Mouse (Mus musculus) heart, embryonic 16.5 days (tissue): ENCODE data around the gene Smad3. TPM values are rescaled to one million over a fixed set of nuclear protein-coding genes. Genes with fewer than 3 reads are reported as not detected.

Experiments used
- ATAC-seq: fragments of 200-750 bp; cut with Nextera tagmentation; replicated peaks from 2 replicates; pipeline ENCODE4 v1.8.0; 2017; ENCODE audit warnings: moderate number of reproducible peaks; ENCODE audit not compliant: insufficient read depth, low FRiP score; ENCODE audit errors: extremely low read depth
- H3K27ac ChIP-seq: fragments of 300-500 bp; sonication (generic); 2 replicates; pipeline ENCODE4 v1.5.1; 2014; ENCODE audit warnings: mild to moderate bottlenecking, low read length, control low read depth, moderate library complexity
- H3K27me3 ChIP-seq: fragments of 300-500 bp; sonication (generic); 2 replicates; pipeline ENCODE4 v1.6.1; 2014; ENCODE audit warnings: low read length, mixed read lengths; ENCODE audit not compliant: control insufficient read depth, insufficient read depth
- H3K36me3 ChIP-seq: fragments of 300-500 bp; sonication (generic); 2 replicates; pipeline ENCODE4 v1.6.1; 2014; ENCODE audit not compliant: control insufficient read depth, insufficient read depth
- H3K4me1 ChIP-seq: fragments of 300-500 bp; sonication (generic); 2 replicates; pipeline ENCODE4 v1.6.1; 2014; ENCODE audit warnings: low read length, mixed read lengths; ENCODE audit not compliant: control insufficient read depth, insufficient read depth
- H3K4me2 ChIP-seq: fragments of 300-500 bp; sonication (generic); 2 replicates; pipeline ENCODE4 v1.6.1; 2014; ENCODE audit warnings: low read depth, mild to moderate bottlenecking, control low read depth, low read length
- H3K4me3 ChIP-seq: fragments of 300-500 bp; sonication (generic); 2 replicates; pipeline ENCODE4 v1.5.1; 2014; ENCODE audit warnings: mild to moderate bottlenecking, control low read depth, low read length
- H3K9ac ChIP-seq: fragments of 300-500 bp; sonication (generic); 2 replicates; pipeline ENCODE4 v1.6.1; 2014; ENCODE audit warnings: low read length, control low read depth
- H3K9me3 ChIP-seq: fragments of 300-500 bp; sonication (generic); replicated peaks from 2 replicates; pipeline ENCODE4 v1.6.1; 2016; ENCODE audit warnings: low read length; ENCODE audit not compliant: control insufficient read depth
- WGBS: fragments of 180-500 bp; shearing (Covaris S2); extraction: QIAGEN DNeasy Blood & Tissue Kit; methylation state at CpG from one replicate; pipeline ENCODE4 v1.1.7; 2014; 5-methylcytosine and 5-hydroxymethylcytosine counted together
- polyA plus RNA-seq: library from polyadenylated mRNA; unstranded; fragments of >200 nt; fragmentation: Nextera tagmentation; extraction: Ambion mirVana; gene quantifications from 2 replicates; pipeline ENCODE4 v1.2.1, GENCODE M21; 2015

Smad3 gene
- polyA plus RNA-seq, 1 experiment from 2014 or later: 12.5 TPM

- Histone ChIP-seq H3K4me2 (no peak overlapping the region), H3K9me3 (no peaks in the 10 kb centered on the region), H3K9ac (no peak overlapping the region), H3K27me3 (0 out of 2 replicates have a peak, but pooled peaks cover 7% of the 10 kb centered on the region), H3K4me3 (no peak overlapping the region), H3K27ac (no peak overlapping the region), H3K36me3 (no peaks in the 10 kb centered on the region), H3K4me1 (peaks cover 24% of the 10 kb centered on the region)
- no peak for ATAC-seq
- 88% methylated on average over 4 of the region's 4 CpGs for WGBS
These were observed 32.4 kb upstream of the Smad3 start for GRCm38 (mm10) chr9:63790222-63790621.

- Histone ChIP-seq H3K27me3 (0 out of 2 replicates have a peak, but pooled peaks cover 7% of the 10 kb centered on the region), H3K27ac (no peak overlapping the region), H3K4me2 (no peak overlapping the region), H3K9me3 (no peaks in the 10 kb centered on the region), H3K4me1 (peaks cover 24% of the 10 kb centered on the region), H3K9ac (no peak overlapping the region), H3K36me3 (no peaks in the 10 kb centered on the region), H3K4me3 (no peak overlapping the region)
- no peak for ATAC-seq
- WGBS: 42% methylated on average over 7 of the region's 7 CpGs
These were observed 31.6 kb upstream of the Smad3 start for GRCm38 (mm10) chr9:63789386-63789785.

- Histone ChIP-seq H3K9ac (no peak overlapping the region), H3K9me3 (no peaks in the 10 kb centered on the region), H3K4me2 (no peak overlapping the region), H3K4me3 (no peak overlapping the region), H3K4me1 (peaks cover 14% of the 10 kb centered on the region), H3K27ac (no peak overlapping the region), H3K36me3 (no peaks in the 10 kb centered on the region), H3K27me3 (0 out of 2 replicates have a peak, but pooled peaks cover 2% of the 10 kb centered on the region)
- ATAC-seq: no peak
- WGBS: 52% methylated on average over 3 of the region's 3 CpGs
These were observed 29.8 kb upstream of the Smad3 start for GRCm38 (mm10) chr9:63787606-63788005.

- WGBS: 51% methylated on average over 2 of the region's 2 CpGs
- H3K36me3 ChIP-seq: no peaks in the 10 kb centered on the region
- 0 out of 2 replicates have a peak, but pooled peaks cover 2% of the 10 kb centered on the region for H3K27me3 ChIP-seq
- peaks cover 14% of the 10 kb centered on the region for H3K4me1 ChIP-seq
- H3K9ac ChIP-seq: no peak overlapping the region
- no peak overlapping the region for H3K4me3 ChIP-seq
- no peak for ATAC-seq
- no peak overlapping the region for H3K4me2 ChIP-seq
- no peaks in the 10 kb centered on the region for H3K9me3 ChIP-seq
- H3K27ac ChIP-seq: no peak overlapping the region
These were observed 29.3 kb upstream of the Smad3 start for GRCm38 (mm10) chr9:63787086-63787485.

- ATAC-seq: peak; percentile 18; the same call in 1 of the 2 replicates
- H3K4me3 ChIP-seq: no peak overlapping the region
- H3K36me3 ChIP-seq: no peaks in the 10 kb centered on the region
- H3K9me3 ChIP-seq: no peaks in the 10 kb centered on the region
- H3K4me2 ChIP-seq: no peak overlapping the region
- 0 out of 2 replicates have a peak, but pooled peaks cover 2% of the 10 kb centered on the region for H3K27me3 ChIP-seq
- WGBS: 26% methylated on average over 5 of the region's 5 CpGs
- H3K27ac ChIP-seq: peak overlapping the region; percentile 30; the same call in 1 of the 2 replicates
- no peak overlapping the region for H3K9ac ChIP-seq
- peaks cover 7% of the 10 kb centered on the region for H3K4me1 ChIP-seq
These were observed 28.4 kb upstream of the Smad3 start for GRCm38 (mm10) chr9:63786026-63786670.

- H3K4me3 ChIP-seq: no peak overlapping the region
- peak; percentile 25; the same call in 1 of the 2 replicates for ATAC-seq
- no peaks in the 10 kb centered on the region for H3K9me3 ChIP-seq
- WGBS: 38% methylated on average over 5 of the region's 5 CpGs
- no peak overlapping the region for H3K4me2 ChIP-seq
- peak overlapping the region; percentile 30; the same call in 1 of the 2 replicates for H3K27ac ChIP-seq
- H3K36me3 ChIP-seq: no peaks in the 10 kb centered on the region
- H3K9ac ChIP-seq: no peak overlapping the region
- H3K27me3 ChIP-seq: 0 out of 2 replicates have a peak, but pooled peaks cover 2% of the 10 kb centered on the region
- peaks cover 11% of the 10 kb centered on the region for H3K4me1 ChIP-seq
These were observed 27.7 kb upstream of the Smad3 start for GRCm38 (mm10) chr9:63785492-63785891.

- H3K27ac ChIP-seq: no peak overlapping the region
- no peak overlapping the region for H3K4me3 ChIP-seq
- WGBS: 72% methylated on average over 3 of the region's 3 CpGs
- H3K9ac ChIP-seq: no peak overlapping the region
- ATAC-seq: no peak
- H3K27me3 ChIP-seq: 0 out of 2 replicates have a peak, but pooled peaks cover 2% of the 10 kb centered on the region
- no peak overlapping the region for H3K4me2 ChIP-seq
- peaks cover 20% of the 10 kb centered on the region for H3K4me1 ChIP-seq
- H3K9me3 ChIP-seq: no peaks in the 10 kb centered on the region
- no peaks in the 10 kb centered on the region for H3K36me3 ChIP-seq
These were observed 26.8 kb upstream of the Smad3 start for GRCm38 (mm10) chr9:63784597-63784996.

GRCm38 (mm10) chr9:63782744-63783143, 24.9 kb upstream of the Smad3 start:
- no peaks in the 10 kb centered on the region for H3K9me3 ChIP-seq
- no peak overlapping the region for H3K4me3 ChIP-seq
- no peak overlapping the region for H3K9ac ChIP-seq
- ATAC-seq: no peak
- no peaks in the 10 kb centered on the region for H3K36me3 ChIP-seq
- H3K4me1 ChIP-seq: peaks cover 19% of the 10 kb centered on the region
- 61% methylated on average over 4 of the region's 4 CpGs for WGBS
- no peak overlapping the region for H3K27ac ChIP-seq
- no peak overlapping the region for H3K4me2 ChIP-seq
- H3K27me3 ChIP-seq: no peaks in the 10 kb centered on the region

GRCm38 (mm10) chr9:63781714-63782464, 24.1 kb upstream of the Smad3 start:
- peaks cover 17% of the 10 kb centered on the region for H3K4me1 ChIP-seq
- H3K27ac ChIP-seq: no peak overlapping the region

More at GRCm38 (mm10) chr9:63781714-63782464, 24.1 kb upstream of the Smad3 start:
- Histone ChIP-seq H3K4me3 (no peak overlapping the region), H3K27me3 (no peaks in the 10 kb centered on the region), H3K9me3 (no peaks in the 10 kb centered on the region), H3K9ac (no peak overlapping the region), H3K36me3 (no peaks in the 10 kb centered on the region), H3K4me2 (no peak overlapping the region)
- 64% methylated on average over 7 of the region's 7 CpGs for WGBS
- ATAC-seq: no peak
